Mouse (Mus musculus) small intestine, adult 10 weeks (tissue): ENCODE results near the gene Elmo1. TPM values are rescaled to one million over a fixed set of nuclear protein-coding genes. Genes with fewer than 3 reads are reported as not detected.

Experiments
- polyA plus RNA-seq: library from polyadenylated mRNA; stranded (reverse); fragments of 350-450 nt; fragmentation: Illumina TruSeq; extraction: RNeasy Lipid Tissue Mini Kit (QIAGEN cat#74804); gene quantifications from one replicate; pipeline ENCODE4 v1.2.3, GENCODE M21; 2014; ENCODE audit warnings: low replicate concordance

Elmo1 gene
- 12.1 TPM for polyA plus RNA-seq

GRCm38 (mm10) chr13:20090133-20090710, at the start of gene Elmo1:
Gene Elmo1, plus strand, starts transcription at chr13:20090596.

